Mouse (Mus musculus) liver, adult 2 months (tissue): Measurements from ENCODE around the gene Tmem211. TPM values are rescaled to one million over a fixed set of nuclear protein-coding genes. Genes with fewer than 3 reads are reported as not detected.

Experiments
- DNase-seq: peaks from one replicate; pipeline ENCODE4 v3.0.0-alpha.2; 2011; ENCODE audit warnings: low read depth, low spot score; ENCODE audit errors: extremely low read depth
- H3K27ac ChIP-seq: fragments of 200-500 bp; replicated peaks from 2 replicates; pipeline ENCODE4 v1.5.1; 2012; ENCODE audit warnings: low read depth, mild to moderate bottlenecking, control low read depth, inconsistent platforms, low read length; ENCODE audit not compliant: insufficient read depth
- H3K27me3 ChIP-seq: fragments of 200-500 bp; 2 replicates; pipeline ENCODE4 v1.6.1; 2012; ENCODE audit warnings: mild to moderate bottlenecking, moderate library complexity, low read length, inconsistent platforms; ENCODE audit not compliant: control insufficient read depth, insufficient read depth
- H3K36me3 ChIP-seq: fragments of 200-500 bp; 2 replicates; pipeline ENCODE4 v1.6.1; 2012; ENCODE audit warnings: low read length, inconsistent platforms; ENCODE audit not compliant: control insufficient read depth, insufficient read depth
- H3K4me1 ChIP-seq: fragments of 200-500 bp; 2 replicates; pipeline ENCODE4 v1.6.1; 2011; ENCODE audit warnings: low read length; ENCODE audit not compliant: control insufficient read depth, insufficient read depth
- H3K4me3 ChIP-seq: fragments of 200-500 bp; 2 replicates; pipeline ENCODE4 v1.5.1; 2011; ENCODE audit warnings: low read depth, mild to moderate bottlenecking, control low read depth, low read length, moderate library complexity; ENCODE audit not compliant: insufficient read depth
- H3K79me2 ChIP-seq: fragments of 200-500 bp; 2 replicates; pipeline ENCODE4 v1.6.1; 2012; ENCODE audit warnings: inconsistent platforms, mild to moderate bottlenecking, low read length, moderate library complexity; ENCODE audit not compliant: control insufficient read depth, insufficient read depth
- H3K9ac ChIP-seq: fragments of 200-500 bp; 2 replicates; pipeline ENCODE4 v1.6.1; 2012; ENCODE audit warnings: low read depth, mild to moderate bottlenecking, control low read depth, inconsistent platforms, low read length
- CTCF ChIP-seq: fragments of 200-500 bp; IDR thresholded peaks from 2 replicates; pipeline ENCODE4 v1.5.1; 2011; ENCODE audit warnings: low read depth, low read length, control low read depth
- POLR2A ChIP-seq: fragments of 200-500 bp; IDR thresholded peaks from 2 replicates; pipeline ENCODE4 v1.6.1; 2011; ENCODE audit warnings: low read length, control low read depth; ENCODE audit not compliant: insufficient read depth; ENCODE audit errors: extremely low read depth
- WGBS: fragments of 180-500 bp; shearing (Covaris S2); methylation state at CpG from one replicate; pipeline ENCODE4 v1.1.7; 2018; 5-methylcytosine and 5-hydroxymethylcytosine counted together
- polyA plus RNA-seq: library from polyadenylated mRNA; depleted of rRNA; stranded (reverse); fragments of >200 nt; gene quantifications from 2 replicates; pipeline ENCODE4 v1.2.3, GENCODE M21; 2012
- total RNA-seq: library from RNA; depleted of rRNA; stranded (reverse); fragments of >200 nt; gene quantifications from 2 replicates; pipeline ENCODE4 v1.2.3, GENCODE M21; 2014

Tmem211 gene
- total and polyA plus RNA-seq, 2 experiments: not detected

GRCm38 (mm10) chr5:113270043-113270442, 43.3 kb downstream of the Tmem211 start:
- no peak for DNase-seq
- Histone ChIP-seq H3K4me3 (no peak overlapping the region), H3K36me3 (no peaks in the 10 kb centered on the region), H3K79me2 (no peaks in the 10 kb centered on the region), H3K4me1 (no peaks in the 10 kb centered on the region), H3K9ac (no peak overlapping the region), H3K27me3 (no peaks in the 10 kb centered on the region), H3K27ac (no peak overlapping the region)
- TF ChIP-seq CTCF: peak; percentile 34; the same call in 1 of the 2 replicates
- TF ChIP-seq POLR2A: no peak
- WGBS: 89% methylated on average over 3 of the region's 3 CpGs

- Histone ChIP-seq H3K4me3 (no peak overlapping the region), H3K4me1 (no peaks in the 10 kb centered on the region), H3K27ac (no peak overlapping the region)
These were observed 44.6 kb downstream of the Tmem211 start for GRCm38 (mm10) chr5:113271207-113271811.

GRCm38 (mm10) chr5:113275839-113276238, 49.1 kb downstream of the Tmem211 start:
- no peak for DNase-seq
- Histone ChIP-seq H3K79me2 (no peaks in the 10 kb centered on the region), H3K9ac (no peak overlapping the region), H3K4me3 (no peak overlapping the region), H3K36me3 (no peaks in the 10 kb centered on the region), H3K4me1 (no peaks in the 10 kb centered on the region), H3K27me3 (no peaks in the 10 kb centered on the region), H3K27ac (no peak overlapping the region)
- 75% methylated on average over 10 of the region's 10 CpGs for WGBS
- no peak for TF ChIP-seq POLR2A
- no peak for TF ChIP-seq CTCF

More at GRCm38 (mm10) chr5:113271207-113271811, 44.6 kb downstream of the Tmem211 start:
- 80% methylated on average over 11 of the region's 11 CpGs for WGBS
- peak; percentile 3 for DNase-seq
- no peaks in the 10 kb centered on the region for H3K36me3 ChIP-seq
- no peak for TF ChIP-seq CTCF
- no peak for TF ChIP-seq POLR2A
- H3K27me3 ChIP-seq: no peaks in the 10 kb centered on the region
- no peak overlapping the region for H3K9ac ChIP-seq
- no peaks in the 10 kb centered on the region for H3K79me2 ChIP-seq

GRCm38 (mm10) chr5:113280138-113280856, 53.6 kb downstream of the Tmem211 start:
- H3K4me3 ChIP-seq: peak overlapping the region; percentile 51
- H3K9ac ChIP-seq: peak overlapping the region; percentile 52
- no peak for TF ChIP-seq CTCF
- 0 out of 2 replicates have a peak, but pooled peaks have one; percentile 5 for TF ChIP-seq POLR2A
- DNase-seq: peak; percentile 77
- no peaks in the 10 kb centered on the region for H3K4me1 ChIP-seq
- no peaks in the 10 kb centered on the region for H3K79me2 ChIP-seq
- no peaks in the 10 kb centered on the region for H3K36me3 ChIP-seq
- 18% methylated on average over 15 of the region's 15 CpGs for WGBS
- no peaks in the 10 kb centered on the region for H3K27me3 ChIP-seq
- no peak overlapping the region for H3K27ac ChIP-seq

GRCm38 (mm10) chr5:113281557-113281956, 54.8 kb downstream of the Tmem211 start:
- Histone ChIP-seq H3K79me2 (no peaks in the 10 kb centered on the region), H3K36me3 (no peaks in the 10 kb centered on the region), H3K9ac (no peak overlapping the region), H3K27me3 (no peaks in the 10 kb centered on the region), H3K27ac (no peak overlapping the region), H3K4me1 (no peaks in the 10 kb centered on the region), H3K4me3 (no peak overlapping the region)
- 95% methylated on average over 7 of the region's 7 CpGs for WGBS
- TF ChIP-seq CTCF (no peak), POLR2A (no peak)
- no peak for DNase-seq

GRCm38 (mm10) chr5:113283726-113284125, 57.0 kb downstream of the Tmem211 start:
- Histone ChIP-seq H3K36me3 (no peaks in the 10 kb centered on the region), H3K27ac (no peak overlapping the region), H3K79me2 (no peaks in the 10 kb centered on the region), H3K4me1 (no peaks in the 10 kb centered on the region), H3K9ac (no peak overlapping the region), H3K27me3 (peaks cover 16% of the 10 kb centered on the region), H3K4me3 (no peak overlapping the region)
- DNase-seq: no peak
- no peak for TF ChIP-seq POLR2A
- no peak for TF ChIP-seq CTCF
- 65% methylated on average over 2 of the region's 2 CpGs for WGBS
